In genomic region chr8:86338574-86339264, GRCm38 (mm10) we compare ENCODE assay signal across 26 mouse cellular contexts.
DNase-seq lines count a peak whose midpoint lies in the region; ATAC-seq and TF ChIP-seq lines count a peak whose summit lies in the region.
"Had no signal": no experiment of that assay in that cellular context is flagged by ENCODE, and none has a peak within 500 bp of the region (broad histone marks: within the 10 kb centered on the region; RNA-seq: fewer than 3 reads in every experiment).

No protein-coding gene starts in this region.

- no peaks in the 10 kb centered on the region for H3K9me3 ChIP-seq in hindbrain, embryonic 10.5 days
- no peaks in the 10 kb centered on the region for H3K9me3 ChIP-seq in hindbrain, embryonic 11.5 days (ENCODE audit: control insufficient read depth, low read length)
- no peaks in the 10 kb centered on the region for H3K9me3 ChIP-seq in midbrain, embryonic 16.5 days (replicated peaks; ENCODE audit: control insufficient read depth, low read length, poor library complexity, severe bottlenecking)
- no peaks in the 10 kb centered on the region for H3K9me3 ChIP-seq in midbrain, postnatal 0 days (ENCODE audit: low read length)
- H3K9me3 ChIP-seq in hindbrain, embryonic 14.5 days (ENCODE audit: control insufficient read depth, low read length), result no peaks in the 10 kb centered on the region
- H3K9me3 ChIP-seq: embryonic facial prominence, embryonic 12.5 days; heart, embryonic 12.5 days had no signal

- DNase-seq in hindbrain, embryonic 10.5 days (ENCODE audit: low spot score), result no peak
- no peak for DNase-seq in hindbrain, embryonic 11.5 days (ENCODE audit: low spot score)
- DNase-seq in midbrain, postnatal 0 days (ENCODE audit: low spot score), result no peak
- no peak for DNase-seq in hindbrain, embryonic 14.5 days (ENCODE audit: low spot score)
- no peak for DNase-seq in lung, postnatal 4 days
- DNase-seq: adrenal gland, adult 8-10 months; B cell, adult 2 months; cerebellum, adult 11 months; cerebellum, adult 9-10 months; cerebellum, postnatal 36 days; embryo, embryonic 11 days; heart, adult 2 months; heart, postnatal 4 days; kidney, adult 18-20 months; kidney, postnatal 36 days; layer of hippocampus, postnatal 36 days; liver; lung, adult 2 months; lung, postnatal 10 days; retina, postnatal 1 day; right cerebral cortex, postnatal 14 days had no signal

- 0 out of 2 replicates have a peak overlapping the region, but pooled peaks have one; percentile 50 for H3K27ac ChIP-seq in hindbrain, embryonic 10.5 days
- H3K27ac ChIP-seq in hindbrain, embryonic 11.5 days (ENCODE audit: low read depth, low read length), result no peak overlapping the region
- 0 out of 2 replicates have a peak overlapping the region, but pooled peaks have one; percentile 26 for H3K27ac ChIP-seq in midbrain, embryonic 16.5 days (ENCODE audit: low read length)
- no peak overlapping the region for H3K27ac ChIP-seq in midbrain, postnatal 0 days (ENCODE audit: low read depth, low read length)
- H3K27ac ChIP-seq in hindbrain, embryonic 14.5 days, result peak overlapping the region; percentile 57
- H3K27ac ChIP-seq: embryonic facial prominence, embryonic 12.5 days; heart, adult 2 months; liver, embryonic 14.5 days had no signal

- H3K4me2 ChIP-seq in hindbrain, embryonic 11.5 days (replicated peaks; ENCODE audit: low read depth, low read length), result no peak overlapping the region
- no peak overlapping the region for H3K4me2 ChIP-seq in midbrain, embryonic 16.5 days (ENCODE audit: low read length)
- H3K4me2 ChIP-seq in midbrain, postnatal 0 days (ENCODE audit: low read depth, low read length, poor library complexity, severe bottlenecking), result no peak overlapping the region
- no peak overlapping the region for H3K4me2 ChIP-seq in hindbrain, embryonic 14.5 days (replicated peaks)
- H3K4me2 ChIP-seq: embryonic facial prominence, embryonic 12.5 days; heart, embryonic 12.5 days had no signal

- 91% methylated on average over 18 of the region's 18 CpGs for WGBS in hindbrain, embryonic 10.5 days
- WGBS in hindbrain, embryonic 11.5 days, result 85% methylated on average over 18 of the region's 18 CpGs
- 69% methylated on average over 18 of the region's 18 CpGs for WGBS in midbrain, embryonic 16.5 days
- WGBS in midbrain, postnatal 0 days, result 67% methylated on average over 18 of the region's 18 CpGs
- WGBS in hindbrain, embryonic 14.5 days, result 69% methylated on average over 18 of the region's 18 CpGs

- H3K9ac ChIP-seq in hindbrain, embryonic 11.5 days (ENCODE audit: low read depth, low read length), result no peak overlapping the region
- H3K9ac ChIP-seq in midbrain, embryonic 16.5 days (ENCODE audit: low read depth, low read length), result no peak overlapping the region
- H3K9ac ChIP-seq in midbrain, postnatal 0 days (replicated peaks; ENCODE audit: low read length, poor library complexity, severe bottlenecking), result no peak overlapping the region
- no peak overlapping the region for H3K9ac ChIP-seq in hindbrain, embryonic 14.5 days
- H3K9ac ChIP-seq: embryonic facial prominence, embryonic 12.5 days; heart, embryonic 12.5 days; liver, embryonic 14.5 days had no signal

- H3K4me3 ChIP-seq in hindbrain, embryonic 10.5 days, result no peak overlapping the region
- H3K4me3 ChIP-seq in hindbrain, embryonic 11.5 days (ENCODE audit: low read depth, low read length), result no peak overlapping the region
- H3K4me3 ChIP-seq in midbrain, embryonic 16.5 days (ENCODE audit: low read depth, low read length), result no peak overlapping the region
- H3K4me3 ChIP-seq in midbrain, postnatal 0 days (ENCODE audit: low read depth, low read length), result no peak overlapping the region
- no peak overlapping the region for H3K4me3 ChIP-seq in hindbrain, embryonic 14.5 days (replicated peaks; ENCODE audit: low read length)
- H3K4me3 ChIP-seq: embryonic facial prominence, embryonic 12.5 days; heart, adult 2 months; heart, embryonic 12.5 days had no signal

- H3K27me3 ChIP-seq in hindbrain, embryonic 10.5 days (ENCODE audit: insufficient read depth, poor library complexity, severe bottlenecking), result no peaks in the 10 kb centered on the region
- no peaks in the 10 kb centered on the region for H3K27me3 ChIP-seq in hindbrain, embryonic 11.5 days (ENCODE audit: control insufficient read depth, insufficient read depth, low read length)
- no peaks in the 10 kb centered on the region for H3K27me3 ChIP-seq in midbrain, embryonic 16.5 days (ENCODE audit: control insufficient read depth, insufficient read depth, low read depth, low read length)
- no peaks in the 10 kb centered on the region for H3K27me3 ChIP-seq in midbrain, postnatal 0 days (ENCODE audit: insufficient read depth, low read length)
- H3K27me3 ChIP-seq in hindbrain, embryonic 14.5 days (ENCODE audit: control insufficient read depth, insufficient read depth, low read length), result no peaks in the 10 kb centered on the region
- H3K27me3 ChIP-seq: embryonic facial prominence, embryonic 12.5 days; heart, embryonic 12.5 days had no signal

- H3K36me3 ChIP-seq in hindbrain, embryonic 10.5 days, result no peaks in the 10 kb centered on the region
- H3K36me3 ChIP-seq in hindbrain, embryonic 11.5 days (ENCODE audit: control insufficient read depth, insufficient read depth, low read length), result no peaks in the 10 kb centered on the region
- H3K36me3 ChIP-seq in midbrain, embryonic 16.5 days (ENCODE audit: control insufficient read depth, insufficient read depth, low read length), result no peaks in the 10 kb centered on the region
- H3K36me3 ChIP-seq in midbrain, postnatal 0 days (ENCODE audit: insufficient read depth, low read length), result no peaks in the 10 kb centered on the region
- H3K36me3 ChIP-seq in hindbrain, embryonic 14.5 days (replicated peaks; ENCODE audit: control insufficient read depth, insufficient read depth), result no peaks in the 10 kb centered on the region
- H3K36me3 ChIP-seq: embryonic facial prominence, embryonic 12.5 days; heart, embryonic 12.5 days had no signal

- no peak for ATAC-seq in hindbrain, embryonic 11.5 days (ENCODE audit: low FRiP score)
- ATAC-seq in midbrain, embryonic 16.5 days, result no peak
- no peak for ATAC-seq in midbrain, postnatal 0 days (ENCODE audit: low FRiP score)
- ATAC-seq in hindbrain, embryonic 14.5 days (ENCODE audit: low FRiP score), result no peak
- ATAC-seq: activated CD4-positive, CD25-positive, alpha-beta regulatory T cell, adult 4 months had no signal

- peaks cover 14% of the 10 kb centered on the region for H3K4me1 ChIP-seq in hindbrain, embryonic 10.5 days (replicated peaks)
- no peaks in the 10 kb centered on the region for H3K4me1 ChIP-seq in hindbrain, embryonic 11.5 days (replicated peaks; ENCODE audit: control insufficient read depth, insufficient read depth, low read length)
- H3K4me1 ChIP-seq in midbrain, embryonic 16.5 days (ENCODE audit: control insufficient read depth, insufficient read depth, low read length), result peaks cover 8% of the 10 kb centered on the region; the same call in 1 of the 2 replicates
- peaks cover 5% of the 10 kb centered on the region; the same call in 1 of the 2 replicates for H3K4me1 ChIP-seq in midbrain, postnatal 0 days (ENCODE audit: insufficient read depth, low read length)
- peaks cover 27% of the 10 kb centered on the region for H3K4me1 ChIP-seq in hindbrain, embryonic 14.5 days (replicated peaks; ENCODE audit: control insufficient read depth, insufficient read depth, low read length)
- H3K4me1 ChIP-seq: embryonic facial prominence, embryonic 12.5 days had no signal

- no peak for TF ChIP-seq CTCF in midbrain, postnatal 0 days (IDR thresholded peaks at IDR 0.05)

Comparison
In these comparisons a context has a peak if more than half of its experiments do, and no peak if none do; other contexts are left out.
1. H3K27ac ChIP-seq: peak in hindbrain, embryonic 10.5 days (single experiment), midbrain, embryonic 16.5 days (single experiment) and hindbrain, embryonic 14.5 days (single experiment); none in hindbrain, embryonic 11.5 days (single experiment) and midbrain, postnatal 0 days (single experiment).